Mouse (Mus musculus) retina, embryonic 14.5 days (tissue): Measurements from ENCODE around the gene Zik1.

ENCODE experiments used
- DNase-seq: peaks from one replicate; pipeline ENCODE4 v3.0.0-alpha.2; 2015; ENCODE audit warnings: low spot score

The Zik1 gene

GRCm38 (mm10) chr7:10494786-10495521 is at the start of gene Zik1:
Gene Zik1, minus strand, starts transcription at chr7:10495394.
- DNase-seq: peak; percentile 91

GRCm38 (mm10) chr7:10495578-10495977 is 384 bp upstream of the Zik1 start:
- DNase-seq: no peak

GRCm38 (mm10) chr7:10480588-10481233 is 14.5 kb downstream of the Zik1 start:
- peak; percentile 53 for DNase-seq

- no peak for DNase-seq
These were observed 15.4 kb downstream of the Zik1 start for GRCm38 (mm10) chr7:10479813-10480212.

- DNase-seq: no peak
These were observed 37.0 kb downstream of the Zik1 start for GRCm38 (mm10) chr7:10458166-10458565.

- DNase-seq: no peak
These were observed 52.2 kb downstream of the Zik1 start, which contains the start of gene Vmn1r67 for GRCm38 (mm10) chr7:10443031-10443430. Gene Vmn1r67, plus strand, starts transcription at chr7:10443331.
